Mouse (Mus musculus) G1E (cell line): ENCODE results near the gene Mfsd1.

ENCODE experiments used
- CTCF ChIP-seq: IDR thresholded peaks from 2 replicates; pipeline ENCODE4 v1.5.1; 2012; ENCODE audit warnings: low read depth, low read length, inconsistent platforms, mixed read lengths
- GATA1 ChIP-seq: IDR thresholded peaks from 2 replicates; pipeline ENCODE4 v1.6.1; 2012; ENCODE audit warnings: borderline replicate concordance, low read length, inconsistent platforms, mixed read lengths
- POLR2AphosphoS5 ChIP-seq: IDR thresholded peaks from 2 replicates; pipeline ENCODE4 v1.6.1; 2012; ENCODE audit warnings: low read depth, low read length, inconsistent platforms; ENCODE audit not compliant: insufficient replicate concordance
- TAL1 ChIP-seq: conservative IDR thresholded peaks from 2 replicates; pipeline ENCODE4 v1.6.1; 2012; ENCODE audit warnings: low read depth, low read length, inconsistent platforms, mixed read lengths

GRCm38 (mm10) chr3:67583846-67584186 is 1.3 kb downstream of the Mfsd1 start:
- no peak for TF ChIP-seq CTCF
- TF ChIP-seq POLR2AphosphoS5 = no peak
- no peak for TF ChIP-seq TAL1
- TF ChIP-seq GATA1 = no peak
